Mouse (Mus musculus) retina, adult 2 months (tissue): ENCODE measurements around the gene Avp.

Source experiments
- DNase-seq: peaks from one replicate; pipeline ENCODE4 v3.0.0-alpha.2; 2012; ENCODE audit warnings: low read depth, low spot score

Gene Avp

GRCm38 (mm10) chr2:130574960-130575359, 7.4 kb downstream of the Avp start:
- no peak for DNase-seq

GRCm38 (mm10) chr2:130569926-130570325, 12.4 kb downstream of the Avp start:
- DNase-seq: no peak

- no peak for DNase-seq
These were observed 13.4 kb downstream of the Avp start for GRCm38 (mm10) chr2:130568921-130569320.

- DNase-seq: no peak
These were observed 17.4 kb downstream of the Avp start for GRCm38 (mm10) chr2:130564983-130565382.

- no peak for DNase-seq
These were observed 18.3 kb downstream of the Avp start for GRCm38 (mm10) chr2:130564063-130564462.

- peak; percentile 78 for DNase-seq
These were observed 18.9 kb downstream of the Avp start, which contains the start of gene Mrps26 for GRCm38 (mm10) chr2:130563212-130564055. TSS of gene Mrps26 (plus strand) at chr2:130563742.

GRCm38 (mm10) chr2:130558015-130558414, 24.3 kb downstream of the Avp start:
- DNase-seq: no peak

- no peak for DNase-seq
These were observed 24.9 kb downstream of the Avp start for GRCm38 (mm10) chr2:130557462-130557861.

- no peak for DNase-seq
These were observed 26.1 kb downstream of the Avp start for GRCm38 (mm10) chr2:130556292-130556691.

GRCm38 (mm10) chr2:130554841-130555240, 27.5 kb downstream of the Avp start:
- no peak for DNase-seq

GRCm38 (mm10) chr2:130546957-130547356, 35.4 kb downstream of the Avp start:
- no peak for DNase-seq

- no peak for DNase-seq
These were observed 42.1 kb downstream of the Avp start for GRCm38 (mm10) chr2:130540266-130540665.

- no peak for DNase-seq
These were observed 43.3 kb downstream of the Avp start for GRCm38 (mm10) chr2:130538876-130539546.

- DNase-seq: no peak
These were observed 45.5 kb downstream of the Avp start for GRCm38 (mm10) chr2:130536890-130537289.

- no peak for DNase-seq
These were observed 47.3 kb downstream of the Avp start for GRCm38 (mm10) chr2:130535017-130535416.

- DNase-seq: no peak
These were observed 50.2 kb downstream of the Avp start for GRCm38 (mm10) chr2:130532201-130532600.
